Mouse (Mus musculus): Measurements from ENCODE around the gene Srek1.

- TF ChIP-seq CTCF (IDR thresholded peaks at IDR 0.05; ENCODE audit: low read depth), result no peak
- no peak for TF ChIP-seq EP300 (IDR thresholded peaks at IDR 0.05; ENCODE audit: low read depth)
These were observed 76.4 kb downstream of the Srek1 start for GRCm38 (mm10) chr13:103697993-103698392.

Measured in liver, postnatal 0 days (tissue).